Mouse (Mus musculus): ENCODE results near the gene Actr5. TPM values are rescaled to one million over a fixed set of nuclear protein-coding genes. Genes with fewer than 3 reads are reported as not detected.

Gene Actr5
- polyA plus RNA-seq, 1 experiment from 2014 or later: 16.6 TPM

GRCm38 (mm10) chr2:158595577-158595976, 29.1 kb upstream of the Actr5 start:
- DNase-seq (ENCODE audit: low spot score) (no peak), ATAC-seq (ENCODE audit: insufficient read depth, low FRiP score, low TSS enrichment) (peak; percentile 48; the same call in 1 of the 2 replicates)
- 26% methylated on average over 7 of the region's 7 CpGs for WGBS
- no peak overlapping the region for H3K9ac ChIP-seq (ENCODE audit: low read length)
- H3K4me3 ChIP-seq (ENCODE audit: low read depth, low read length): no peak overlapping the region
- peak overlapping the region; percentile 70 for H3K27ac ChIP-seq (ENCODE audit: low read depth, low read length)
- no peaks in the 10 kb centered on the region for H3K36me3 ChIP-seq (ENCODE audit: control insufficient read depth, insufficient read depth, low read length)
- peak overlapping the region; percentile 36 for H3K4me2 ChIP-seq (ENCODE audit: low read depth)
- no peaks in the 10 kb centered on the region for H3K9me3 ChIP-seq (ENCODE audit: control insufficient read depth, low read length)
- 0 out of 2 replicates have a peak, but pooled peaks cover 7% of the 10 kb centered on the region for H3K4me1 ChIP-seq (ENCODE audit: control insufficient read depth, insufficient read depth, low read length)
- H3K27me3 ChIP-seq (ENCODE audit: control insufficient read depth, insufficient read depth, low read length): 0 out of 2 replicates have a peak, but pooled peaks cover 2% of the 10 kb centered on the region

GRCm38 (mm10) chr2:158596803-158597202, 27.9 kb upstream of the Actr5 start:
- DNase-seq (ENCODE audit: low spot score) (no peak), ATAC-seq (ENCODE audit: insufficient read depth, low FRiP score, low TSS enrichment) (no peak)
- Histone ChIP-seq H3K9me3 (ENCODE audit: control insufficient read depth, low read length) (no peaks in the 10 kb centered on the region), H3K4me1 (ENCODE audit: control insufficient read depth, insufficient read depth, low read length) (0 out of 2 replicates have a peak, but pooled peaks cover 4% of the 10 kb centered on the region), H3K4me2 (ENCODE audit: low read depth) (no peak overlapping the region), H3K4me3 (ENCODE audit: low read depth, low read length) (no peak overlapping the region), H3K9ac (ENCODE audit: low read length) (no peak overlapping the region), H3K27me3 (ENCODE audit: control insufficient read depth, insufficient read depth, low read length) (0 out of 2 replicates have a peak, but pooled peaks cover 2% of the 10 kb centered on the region), H3K27ac (ENCODE audit: low read depth, low read length) (no peak overlapping the region), H3K36me3 (ENCODE audit: control insufficient read depth, insufficient read depth, low read length) (no peaks in the 10 kb centered on the region)
- WGBS: 82% methylated on average over 1 of the region's 1 CpGs

GRCm38 (mm10) chr2:158600517-158600916, 24.2 kb upstream of the Actr5 start:
- Histone ChIP-seq H3K9ac (ENCODE audit: low read length) (no peak overlapping the region), H3K4me2 (ENCODE audit: low read depth) (no peak overlapping the region), H3K27ac (ENCODE audit: low read depth, low read length) (no peak overlapping the region), H3K4me3 (ENCODE audit: low read depth, low read length) (no peak overlapping the region), H3K9me3 (ENCODE audit: control insufficient read depth, low read length) (no peaks in the 10 kb centered on the region), H3K27me3 (ENCODE audit: control insufficient read depth, insufficient read depth, low read length) (peaks cover 11% of the 10 kb centered on the region; the same call in 1 of the 2 replicates), H3K36me3 (ENCODE audit: control insufficient read depth, insufficient read depth, low read length) (no peaks in the 10 kb centered on the region), H3K4me1 (ENCODE audit: control insufficient read depth, insufficient read depth, low read length) (peaks cover 3% of the 10 kb centered on the region; the same call in 1 of the 2 replicates)
- ATAC-seq (ENCODE audit: insufficient read depth, low FRiP score, low TSS enrichment) (no peak), DNase-seq (ENCODE audit: low spot score) (no peak)
- 11% methylated on average over 3 of the region's 3 CpGs for WGBS

GRCm38 (mm10) chr2:158601326-158601725, 23.4 kb upstream of the Actr5 start:
- Histone ChIP-seq H3K9ac (ENCODE audit: low read length) (no peak overlapping the region), H3K36me3 (ENCODE audit: control insufficient read depth, insufficient read depth, low read length) (no peaks in the 10 kb centered on the region), H3K27ac (ENCODE audit: low read depth, low read length) (no peak overlapping the region), H3K4me2 (ENCODE audit: low read depth) (no peak overlapping the region), H3K9me3 (ENCODE audit: control insufficient read depth, low read length) (no peaks in the 10 kb centered on the region), H3K4me3 (ENCODE audit: low read depth, low read length) (no peak overlapping the region), H3K27me3 (ENCODE audit: control insufficient read depth, insufficient read depth, low read length) (peaks cover 11% of the 10 kb centered on the region; the same call in 1 of the 2 replicates), H3K4me1 (ENCODE audit: control insufficient read depth, insufficient read depth, low read length) (peaks cover 2% of the 10 kb centered on the region; the same call in 1 of the 2 replicates)
- 90% methylated on average over 1 of the region's 1 CpGs for WGBS
- ATAC-seq (ENCODE audit: insufficient read depth, low FRiP score, low TSS enrichment): no peak
- no peak for DNase-seq (ENCODE audit: low spot score)

DNA sequence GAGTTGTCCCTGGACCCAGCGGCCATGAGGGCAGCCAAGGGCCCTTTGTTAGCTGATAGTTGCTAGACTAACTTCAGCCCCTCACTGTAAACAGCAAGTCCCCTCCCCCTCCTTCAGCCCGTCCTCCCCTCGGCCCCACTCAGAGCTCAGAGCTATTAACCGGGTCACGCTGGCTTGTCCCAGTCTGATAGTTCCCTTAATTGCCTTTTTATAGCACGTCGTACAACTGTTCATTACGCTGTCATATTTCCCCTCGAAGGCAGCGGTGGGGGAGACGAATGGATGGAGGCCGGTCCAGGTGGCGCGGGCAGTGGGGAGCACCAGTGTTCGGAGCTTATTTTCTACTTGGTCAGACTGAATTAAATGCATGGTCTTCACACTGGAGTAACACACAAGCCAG, 22.0 kb upstream of the Actr5 start:
- DNase-seq (ENCODE audit: low spot score) (peak; percentile 62), ATAC-seq (ENCODE audit: insufficient read depth, low FRiP score, low TSS enrichment) (peak; percentile 66)
- Histone ChIP-seq H3K4me3 (ENCODE audit: low read depth, low read length) (no peak overlapping the region), H3K27me3 (ENCODE audit: control insufficient read depth, insufficient read depth, low read length) (peaks cover 21% of the 10 kb centered on the region), H3K4me2 (ENCODE audit: low read depth) (no peak overlapping the region), H3K9me3 (ENCODE audit: control insufficient read depth, low read length) (no peaks in the 10 kb centered on the region), H3K27ac (ENCODE audit: low read depth, low read length) (no peak overlapping the region), H3K36me3 (ENCODE audit: control insufficient read depth, insufficient read depth, low read length) (no peaks in the 10 kb centered on the region), H3K9ac (ENCODE audit: low read length) (no peak overlapping the region), H3K4me1 (ENCODE audit: control insufficient read depth, insufficient read depth, low read length) (peaks cover 2% of the 10 kb centered on the region; the same call in 1 of the 2 replicates)
- 9% methylated on average over 15 of the region's 15 CpGs for WGBS

DNA sequence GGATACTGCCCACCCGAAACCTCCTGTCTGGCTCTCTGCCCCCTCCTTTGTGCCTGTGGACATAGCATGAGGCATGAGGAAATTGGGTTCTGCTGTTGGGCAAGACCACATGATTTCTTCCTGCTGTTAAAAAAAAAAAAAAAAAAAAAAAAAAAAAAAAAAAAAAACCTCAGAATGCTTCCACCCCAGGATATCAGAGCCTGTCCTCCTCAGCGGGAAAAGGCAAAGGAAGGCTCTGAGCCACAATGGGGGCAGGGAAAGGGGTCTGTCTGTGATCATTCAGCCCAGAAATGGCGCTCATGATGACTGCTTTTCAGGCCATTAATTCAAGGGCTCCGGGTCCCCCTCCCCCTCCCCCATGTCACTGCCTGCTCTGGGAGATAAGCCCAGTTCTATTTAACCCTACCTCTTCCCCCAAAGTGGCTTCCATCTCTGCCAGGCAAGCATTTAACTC, 18.1 kb upstream of the Actr5 start:
- ATAC-seq (ENCODE audit: insufficient read depth, low FRiP score, low TSS enrichment): no peak
- peak; percentile 61 for DNase-seq (ENCODE audit: low spot score)
- H3K27me3 ChIP-seq (ENCODE audit: control insufficient read depth, insufficient read depth, low read length): peaks cover 56% of the 10 kb centered on the region
- H3K4me1 ChIP-seq (ENCODE audit: control insufficient read depth, insufficient read depth, low read length): peaks cover 2% of the 10 kb centered on the region; the same call in 1 of the 2 replicates
- no peaks in the 10 kb centered on the region for H3K9me3 ChIP-seq (ENCODE audit: control insufficient read depth, low read length)
- H3K9ac ChIP-seq (ENCODE audit: low read length): peak overlapping the region; percentile 18; the same call in 1 of the 2 replicates
- peak overlapping the region; percentile 47; the same call in 1 of the 2 replicates for H3K27ac ChIP-seq (ENCODE audit: low read depth, low read length)
- WGBS: 9% methylated on average over 4 of the region's 4 CpGs
- H3K4me3 ChIP-seq (ENCODE audit: low read depth, low read length): no peak overlapping the region; the same call in 1 of the 2 replicates
- H3K36me3 ChIP-seq (ENCODE audit: control insufficient read depth, insufficient read depth, low read length): no peaks in the 10 kb centered on the region
- H3K4me2 ChIP-seq (ENCODE audit: low read depth): no peak overlapping the region

DNA sequence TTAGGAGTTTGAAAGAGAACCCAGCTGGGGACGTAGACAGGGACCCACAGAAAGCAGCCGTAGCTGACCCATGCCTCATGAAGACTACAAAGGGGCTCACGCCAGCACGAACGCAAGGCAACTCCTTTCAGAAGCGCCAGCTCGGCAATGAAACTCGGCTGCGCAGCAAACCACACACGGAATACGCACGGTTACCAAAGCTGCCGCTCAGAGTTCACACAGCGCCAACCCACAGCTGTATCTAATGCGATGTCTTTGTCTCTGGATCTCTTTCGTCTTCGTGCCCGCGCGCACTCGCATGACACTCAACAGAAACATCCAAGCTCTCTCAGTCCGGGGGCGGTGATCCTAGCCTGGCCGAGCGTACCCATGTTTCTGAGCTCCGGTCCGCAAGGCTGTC, 15.0 kb upstream of the Actr5 start:
- H3K4me1 ChIP-seq (ENCODE audit: control insufficient read depth, insufficient read depth, low read length): no peaks in the 10 kb centered on the region
- WGBS: under 1% methylated on average over 27 of the region's 27 CpGs
- no peaks in the 10 kb centered on the region for H3K36me3 ChIP-seq (ENCODE audit: control insufficient read depth, insufficient read depth, low read length)
- no peaks in the 10 kb centered on the region for H3K9me3 ChIP-seq (ENCODE audit: control insufficient read depth, low read length)
- peaks cover 80% of the 10 kb centered on the region for H3K27me3 ChIP-seq (ENCODE audit: control insufficient read depth, insufficient read depth, low read length)
- peak overlapping the region; percentile 30; the same call in 1 of the 2 replicates for H3K27ac ChIP-seq (ENCODE audit: low read depth, low read length)
- peak overlapping the region; percentile 31 for H3K4me3 ChIP-seq (ENCODE audit: low read depth, low read length)
- no peak for DNase-seq (ENCODE audit: low spot score)
- peak overlapping the region; percentile 17 for H3K4me2 ChIP-seq (ENCODE audit: low read depth)
- no peak for ATAC-seq (ENCODE audit: insufficient read depth, low FRiP score, low TSS enrichment)
- peak overlapping the region; percentile 54 for H3K9ac ChIP-seq (ENCODE audit: low read length)

DNA sequence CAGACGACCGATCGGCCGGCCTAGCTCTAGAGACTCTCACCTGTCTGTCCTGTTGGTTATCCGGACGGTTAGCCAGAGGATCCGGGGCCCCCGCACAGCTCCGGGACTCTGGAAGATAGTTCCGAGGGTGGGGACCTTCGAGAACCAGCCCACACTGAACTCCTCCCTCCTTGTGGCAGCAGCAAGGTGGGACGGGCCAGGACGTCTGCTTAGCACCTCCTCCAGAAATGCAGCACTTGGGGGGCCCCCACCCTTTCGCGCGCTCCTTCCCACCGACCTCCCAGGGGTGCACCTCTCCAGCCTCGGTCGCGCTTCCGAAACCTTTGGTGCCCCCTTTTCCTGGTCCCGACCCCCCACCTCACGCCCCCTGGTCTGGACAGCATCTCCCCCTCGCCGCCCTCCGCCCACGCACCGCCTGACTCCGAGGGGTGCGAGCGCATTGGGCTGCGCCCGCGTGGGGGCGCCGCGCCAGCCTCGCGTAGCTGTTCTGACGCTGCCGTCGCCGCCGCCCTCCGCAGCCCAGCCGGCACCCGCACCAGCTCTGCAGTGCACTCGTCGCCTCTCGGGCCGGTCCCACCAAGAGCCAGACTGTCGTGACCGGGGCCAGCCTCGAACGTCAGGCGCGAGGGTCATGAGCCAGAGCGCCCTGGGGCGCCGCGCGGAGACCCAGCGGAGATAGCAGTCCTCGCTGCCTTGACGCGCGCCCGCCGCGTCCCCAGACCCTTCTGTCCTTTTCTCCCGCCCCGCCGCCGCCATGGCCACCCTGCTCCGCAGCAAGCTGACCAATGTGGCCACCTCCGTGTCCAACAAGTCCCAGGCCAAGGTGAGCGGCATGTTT, 14.0 kb upstream of the Actr5 start, which contains the start of gene Slc32a1:
Slc32a1 (plus strand) TSS at position 280 of the 838 bp plus-strand sequence.
- peaks cover 89% of the 10 kb centered on the region for H3K27me3 ChIP-seq (ENCODE audit: control insufficient read depth, insufficient read depth, low read length)
- no peak for ATAC-seq (ENCODE audit: insufficient read depth, low FRiP score, low TSS enrichment)
- H3K4me1 ChIP-seq (ENCODE audit: control insufficient read depth, insufficient read depth, low read length): no peaks in the 10 kb centered on the region
- H3K9ac ChIP-seq (ENCODE audit: low read length): peak within 1 kb of the TSS; percentile 54
- peak within 1 kb of the TSS; percentile 17 for H3K4me2 ChIP-seq (ENCODE audit: low read depth)
- no peaks in the 10 kb centered on the region for H3K9me3 ChIP-seq (ENCODE audit: control insufficient read depth, low read length)
- no peaks in the 10 kb centered on the region for H3K36me3 ChIP-seq (ENCODE audit: control insufficient read depth, insufficient read depth, low read length)
- peak; percentile 53 for DNase-seq (ENCODE audit: low spot score)
- peak within 1 kb of the TSS; percentile 58 for H3K27ac ChIP-seq (ENCODE audit: low read depth, low read length)
- peak within 1 kb of the TSS; percentile 31 for H3K4me3 ChIP-seq (ENCODE audit: low read depth, low read length)
- under 1% methylated on average over 56 of the region's 77 CpGs for WGBS
